Mouse (Mus musculus): ENCODE data around the gene Eif4ebp2. TPM values are rescaled to one million over a fixed set of nuclear protein-coding genes. Genes with fewer than 3 reads are reported as not detected.

The Eif4ebp2 gene
- polyA plus RNA-seq, 1 experiment from 2014 or later = 63.3 TPM

GRCm38 (mm10) chr10:61428416-61428815, 24.0 kb downstream of the Eif4ebp2 start:
- H3K27me3 ChIP-seq = no peaks in the 10 kb centered on the region
- no peak overlapping the region for H3K9ac ChIP-seq
- no peak overlapping the region for H3K27ac ChIP-seq
- no peak for ATAC-seq (ENCODE audit: insufficient number of reproducible peaks, insufficient read depth, low FRiP score, low TSS enrichment, low read depth)
- H3K4me2 ChIP-seq = no peak overlapping the region
- H3K4me1 ChIP-seq = peaks cover 12% of the 10 kb centered on the region
- no peaks in the 10 kb centered on the region for H3K9me3 ChIP-seq
- H3K36me3 ChIP-seq = peaks cover 36% of the 10 kb centered on the region
- no peak overlapping the region for H3K4me3 ChIP-seq
- 56% methylated on average over 4 of the region's 4 CpGs for WGBS

- WGBS = 84% methylated on average over 6 of the region's 6 CpGs
- no peak overlapping the region for H3K4me2 ChIP-seq
- H3K27me3 ChIP-seq = no peaks in the 10 kb centered on the region
- no peaks in the 10 kb centered on the region for H3K9me3 ChIP-seq
- peaks cover 12% of the 10 kb centered on the region for H3K4me1 ChIP-seq
- no peak for ATAC-seq (ENCODE audit: insufficient number of reproducible peaks, insufficient read depth, low FRiP score, low TSS enrichment, low read depth)
- no peak overlapping the region for H3K27ac ChIP-seq
- H3K4me3 ChIP-seq = no peak overlapping the region
- no peak overlapping the region for H3K9ac ChIP-seq
- peaks cover 32% of the 10 kb centered on the region for H3K36me3 ChIP-seq
Observed at GRCm38 (mm10) chr10:61427951-61428350, 24.5 kb downstream of the Eif4ebp2 start.

- H3K4me1 ChIP-seq = peaks cover 12% of the 10 kb centered on the region
- H3K4me2 ChIP-seq = no peak overlapping the region
- H3K27me3 ChIP-seq = 0 out of 2 replicates have a peak, but pooled peaks cover under 1% of the 10 kb centered on the region
- H3K9me3 ChIP-seq = no peaks in the 10 kb centered on the region
- H3K36me3 ChIP-seq = peaks cover 21% of the 10 kb centered on the region
- H3K9ac ChIP-seq = no peak overlapping the region
- H3K27ac ChIP-seq = no peak overlapping the region
- no peak overlapping the region for H3K4me3 ChIP-seq
- 70% methylated on average over 2 of the region's 2 CpGs for WGBS
- no peak for ATAC-seq (ENCODE audit: insufficient number of reproducible peaks, insufficient read depth, low FRiP score, low TSS enrichment, low read depth)
Observed at GRCm38 (mm10) chr10:61426251-61426757, 26.2 kb downstream of the Eif4ebp2 start.

- H3K36me3 ChIP-seq = peaks cover 9% of the 10 kb centered on the region
- H3K4me2 ChIP-seq = no peak overlapping the region
- H3K4me1 ChIP-seq = peaks cover 12% of the 10 kb centered on the region
- 72% methylated on average over 2 of the region's 2 CpGs for WGBS
- H3K27me3 ChIP-seq = peaks cover 13% of the 10 kb centered on the region
- no peak overlapping the region for H3K27ac ChIP-seq
- no peaks in the 10 kb centered on the region for H3K9me3 ChIP-seq
- no peak for ATAC-seq (ENCODE audit: insufficient number of reproducible peaks, insufficient read depth, low FRiP score, low TSS enrichment, low read depth)
- H3K4me3 ChIP-seq = no peak overlapping the region
- no peak overlapping the region for H3K9ac ChIP-seq
Observed at GRCm38 (mm10) chr10:61425047-61425446, 27.4 kb downstream of the Eif4ebp2 start.

GRCm38 (mm10) chr10:61424500-61424899, 28.0 kb downstream of the Eif4ebp2 start:
- Histone ChIP-seq H3K4me3 (no peak overlapping the region), H3K27ac (no peak overlapping the region), H3K4me2 (peak overlapping the region; percentile 37), H3K9me3 (no peaks in the 10 kb centered on the region), H3K27me3 (peaks cover 18% of the 10 kb centered on the region), H3K36me3 (peaks cover 3% of the 10 kb centered on the region), H3K9ac (no peak overlapping the region), H3K4me1 (peaks cover 12% of the 10 kb centered on the region)
- no peak for ATAC-seq (ENCODE audit: insufficient number of reproducible peaks, insufficient read depth, low FRiP score, low TSS enrichment, low read depth)
- WGBS = 32% methylated on average over 7 of the region's 7 CpGs

- ATAC-seq (ENCODE audit: insufficient number of reproducible peaks, insufficient read depth, low FRiP score, low TSS enrichment, low read depth) = no peak
- Histone ChIP-seq H3K4me1 (peaks cover 20% of the 10 kb centered on the region), H3K9ac (no peak overlapping the region), H3K27me3 (peaks cover 30% of the 10 kb centered on the region), H3K9me3 (no peaks in the 10 kb centered on the region), H3K36me3 (no peaks in the 10 kb centered on the region), H3K4me3 (no peak overlapping the region), H3K4me2 (no peak overlapping the region), H3K27ac (no peak overlapping the region)
- 30% methylated on average over 10 of the region's 10 CpGs for WGBS
Observed at GRCm38 (mm10) chr10:61423289-61423688, 29.2 kb downstream of the Eif4ebp2 start.

- no peak overlapping the region for H3K9ac ChIP-seq
- no peak overlapping the region for H3K4me3 ChIP-seq
- H3K4me1 ChIP-seq = peaks cover 23% of the 10 kb centered on the region
- H3K36me3 ChIP-seq = no peaks in the 10 kb centered on the region
- no peak overlapping the region for H3K4me2 ChIP-seq
- 80% methylated on average over 12 of the region's 12 CpGs for WGBS
- H3K27ac ChIP-seq = no peak overlapping the region
- peaks cover 35% of the 10 kb centered on the region for H3K27me3 ChIP-seq
- H3K9me3 ChIP-seq = no peaks in the 10 kb centered on the region
- ATAC-seq (ENCODE audit: insufficient number of reproducible peaks, insufficient read depth, low FRiP score, low TSS enrichment, low read depth) = no peak
Observed at GRCm38 (mm10) chr10:61422861-61423260, 29.6 kb downstream of the Eif4ebp2 start.

- Histone ChIP-seq H3K4me3 (no peak overlapping the region), H3K4me2 (no peak overlapping the region), H3K9me3 (no peaks in the 10 kb centered on the region), H3K9ac (no peak overlapping the region), H3K4me1 (peaks cover 22% of the 10 kb centered on the region), H3K27me3 (peaks cover 58% of the 10 kb centered on the region), H3K36me3 (no peaks in the 10 kb centered on the region), H3K27ac (no peak overlapping the region)
- ATAC-seq (ENCODE audit: insufficient number of reproducible peaks, insufficient read depth, low FRiP score, low TSS enrichment, low read depth) = no peak
- WGBS = 74% methylated on average over 4 of the region's 4 CpGs
Observed at GRCm38 (mm10) chr10:61420011-61420410, 32.5 kb downstream of the Eif4ebp2 start.

- peaks cover 13% of the 10 kb centered on the region for H3K4me1 ChIP-seq
- H3K27me3 ChIP-seq = peaks cover 61% of the 10 kb centered on the region
- H3K9me3 ChIP-seq = no peaks in the 10 kb centered on the region
- H3K4me2 ChIP-seq = peak overlapping the region; percentile 85; the same call in 1 of the 2 replicates
- no peak overlapping the region for H3K4me3 ChIP-seq
- ATAC-seq (ENCODE audit: insufficient number of reproducible peaks, insufficient read depth, low FRiP score, low TSS enrichment, low read depth) = no peak
- H3K36me3 ChIP-seq = no peaks in the 10 kb centered on the region
- H3K27ac ChIP-seq = no peak overlapping the region
- WGBS = 6% methylated on average over 23 of the region's 24 CpGs
- H3K9ac ChIP-seq = no peak overlapping the region
Observed at GRCm38 (mm10) chr10:61419146-61419545, 33.3 kb downstream of the Eif4ebp2 start.

GRCm38 (mm10) chr10:61418131-61418900, 34.1 kb downstream of the Eif4ebp2 start:
- H3K9me3 ChIP-seq = no peaks in the 10 kb centered on the region
- H3K4me1 ChIP-seq = peaks cover 11% of the 10 kb centered on the region
- H3K9ac ChIP-seq = peak overlapping the region; percentile 67
- ATAC-seq (ENCODE audit: insufficient number of reproducible peaks, insufficient read depth, low FRiP score, low TSS enrichment, low read depth) = no peak
- peaks cover 61% of the 10 kb centered on the region for H3K27me3 ChIP-seq
- peak overlapping the region; percentile 85 for H3K4me2 ChIP-seq
- 2% methylated on average over 50 of the region's 50 CpGs for WGBS
- peak overlapping the region; percentile 48 for H3K4me3 ChIP-seq
- no peaks in the 10 kb centered on the region for H3K36me3 ChIP-seq
- no peak overlapping the region for H3K27ac ChIP-seq

- WGBS = 23% methylated on average over 10 of the region's 10 CpGs
- no peak for ATAC-seq (ENCODE audit: insufficient number of reproducible peaks, insufficient read depth, low FRiP score, low TSS enrichment, low read depth)
- Histone ChIP-seq H3K36me3 (no peaks in the 10 kb centered on the region), H3K4me1 (peaks cover 11% of the 10 kb centered on the region), H3K4me3 (peak within 1 kb of the TSS; percentile 48), H3K9me3 (no peaks in the 10 kb centered on the region), H3K27ac (no peak within 1 kb of the TSS), H3K9ac (peak within 1 kb of the TSS; percentile 67), H3K4me2 (peak within 1 kb of the TSS; percentile 85), H3K27me3 (peaks cover 61% of the 10 kb centered on the region)
Observed at GRCm38 (mm10) chr10:61417672-61418071, 34.8 kb downstream of the Eif4ebp2 start, which contains the start of gene Nodal. Gene Nodal (plus strand): TSS chr10:61417972.

GRCm38 (mm10) chr10:61417046-61417445, 35.4 kb downstream of the Eif4ebp2 start:
- H3K36me3 ChIP-seq = no peaks in the 10 kb centered on the region
- ATAC-seq (ENCODE audit: insufficient number of reproducible peaks, insufficient read depth, low FRiP score, low TSS enrichment, low read depth) = no peak
- H3K9me3 ChIP-seq = no peaks in the 10 kb centered on the region
- no peak overlapping the region for H3K27ac ChIP-seq
- H3K9ac ChIP-seq = no peak overlapping the region
- no peak overlapping the region for H3K4me2 ChIP-seq
- WGBS = 48% methylated on average over 2 of the region's 2 CpGs
- no peak overlapping the region for H3K4me3 ChIP-seq
- H3K27me3 ChIP-seq = peaks cover 61% of the 10 kb centered on the region
- peaks cover 11% of the 10 kb centered on the region for H3K4me1 ChIP-seq

Data from embryonic facial prominence, embryonic 13.5 days (tissue).